Mouse (Mus musculus): Measurements from ENCODE around the gene Slc25a21. TPM values are rescaled to one million over a fixed set of nuclear protein-coding genes. Genes with fewer than 3 reads are reported as not detected.

Gene Slc25a21
- total RNA-seq, 1 experiment from 2014 or later: not detected

DNA sequence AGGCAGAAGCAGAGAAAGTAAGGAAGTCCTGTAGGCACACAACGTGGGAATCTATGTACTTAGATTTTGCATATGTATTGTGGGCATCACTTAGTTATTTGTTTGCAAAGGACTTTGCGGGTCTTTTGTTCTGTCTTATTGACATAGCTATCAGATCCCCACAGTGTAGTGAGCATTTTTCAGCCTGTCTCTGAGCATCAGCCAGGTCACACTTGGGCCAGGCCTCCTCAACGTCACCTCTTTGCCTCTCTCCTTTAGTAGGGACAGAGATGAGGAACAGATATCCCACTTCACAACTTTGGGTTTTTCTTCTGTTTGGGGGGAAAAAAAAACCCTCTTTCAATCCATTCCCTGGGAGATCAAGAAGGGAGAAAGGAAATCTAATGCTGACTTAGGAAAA lies 497.9 kb downstream of the Slc25a21 start:
- no peak for ATAC-seq (ENCODE audit: extremely low read depth, insufficient number of reproducible peaks, low FRiP score, poor library complexity, severe bottlenecking)

DNA sequence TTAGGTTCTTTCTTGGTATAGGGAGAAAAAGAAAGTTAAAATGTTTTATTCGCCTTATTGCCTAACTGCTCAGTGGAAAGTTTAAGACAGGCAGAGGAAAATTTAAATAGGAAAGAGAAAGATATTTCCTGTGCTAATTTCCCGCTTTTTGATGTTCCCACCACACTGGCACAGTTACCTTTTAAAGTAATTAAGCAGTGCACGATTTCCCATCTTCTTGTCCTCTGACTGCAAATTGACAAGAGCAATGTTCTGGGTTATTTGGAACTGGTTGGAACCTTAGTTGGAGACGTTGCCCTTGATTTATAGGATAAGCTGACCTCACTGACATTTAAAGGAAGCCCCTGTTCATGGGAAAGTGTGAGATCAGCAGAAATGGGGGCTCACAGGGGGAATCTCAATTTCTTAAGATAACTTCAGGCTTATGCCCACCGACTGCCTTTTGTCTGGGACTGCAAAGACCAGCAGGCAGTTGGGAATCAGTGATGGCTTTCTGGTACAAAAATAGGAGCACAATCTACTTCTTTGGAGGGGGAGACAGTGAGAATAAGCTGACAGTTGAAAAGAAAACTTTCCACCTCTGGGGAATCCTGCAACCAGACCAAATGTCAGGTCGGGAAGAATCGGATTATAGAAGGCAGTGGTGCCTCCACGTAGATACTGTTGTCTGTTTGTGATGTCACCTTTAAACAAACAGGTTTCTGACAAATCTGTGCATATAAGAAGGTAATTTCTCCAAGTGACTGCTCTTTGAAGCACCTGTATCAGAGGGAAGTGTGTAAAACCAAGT lies 498.9 kb downstream of the Slc25a21 start:
- no peak for ATAC-seq (ENCODE audit: extremely low read depth, insufficient number of reproducible peaks, low FRiP score, poor library complexity, severe bottlenecking)

GRCm38 (mm10) chr12:56697785-56698184 lies 499.5 kb downstream of the Slc25a21 start:
- no peak for ATAC-seq (ENCODE audit: extremely low read depth, insufficient number of reproducible peaks, low FRiP score, poor library complexity, severe bottlenecking)

GRCm38 (mm10) chr12:56697011-56697740 lies 500.1 kb downstream of the Slc25a21 start:
- ATAC-seq (ENCODE audit: extremely low read depth, insufficient number of reproducible peaks, low FRiP score, poor library complexity, severe bottlenecking): no peak

GRCm38 (mm10) chr12:56696174-56697010 lies 500.9 kb downstream of the Slc25a21 start:
- no peak for ATAC-seq (ENCODE audit: extremely low read depth, insufficient number of reproducible peaks, low FRiP score, poor library complexity, severe bottlenecking)

- ATAC-seq (ENCODE audit: extremely low read depth, insufficient number of reproducible peaks, low FRiP score, poor library complexity, severe bottlenecking): no peak
These were observed 501.7 kb downstream of the Slc25a21 start for GRCm38 (mm10) chr12:56695358-56696173.

DNA sequence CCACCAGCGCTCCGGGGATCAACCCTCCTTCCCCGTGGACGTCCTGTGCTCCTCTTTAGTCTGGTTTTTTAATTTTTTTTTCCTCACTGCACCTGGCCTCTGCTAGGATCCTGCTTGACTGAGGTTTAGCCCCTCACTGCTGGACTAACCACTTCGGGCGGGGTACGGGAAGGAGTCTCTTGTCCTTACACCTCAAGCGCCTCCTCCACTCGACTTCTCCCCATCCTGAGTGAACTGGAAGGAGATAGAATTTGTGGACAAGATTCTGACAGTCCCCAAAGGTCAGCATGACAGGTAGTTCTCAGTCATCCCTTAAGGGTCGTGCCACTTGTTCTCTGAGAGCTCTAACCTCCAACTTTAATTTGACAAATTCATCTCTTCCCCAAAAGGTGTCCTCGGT lies 502.3 kb downstream of the Slc25a21 start:
- no peak for ATAC-seq (ENCODE audit: extremely low read depth, insufficient number of reproducible peaks, low FRiP score, poor library complexity, severe bottlenecking)

- no peak for ATAC-seq (ENCODE audit: extremely low read depth, insufficient number of reproducible peaks, low FRiP score, poor library complexity, severe bottlenecking)
These were observed 502.9 kb downstream of the Slc25a21 start for GRCm38 (mm10) chr12:56694361-56694760.

- no peak for ATAC-seq (ENCODE audit: extremely low read depth, insufficient number of reproducible peaks, low FRiP score, poor library complexity, severe bottlenecking)
These were observed 503.7 kb downstream of the Slc25a21 start for GRCm38 (mm10) chr12:56693411-56694098.

DNA sequence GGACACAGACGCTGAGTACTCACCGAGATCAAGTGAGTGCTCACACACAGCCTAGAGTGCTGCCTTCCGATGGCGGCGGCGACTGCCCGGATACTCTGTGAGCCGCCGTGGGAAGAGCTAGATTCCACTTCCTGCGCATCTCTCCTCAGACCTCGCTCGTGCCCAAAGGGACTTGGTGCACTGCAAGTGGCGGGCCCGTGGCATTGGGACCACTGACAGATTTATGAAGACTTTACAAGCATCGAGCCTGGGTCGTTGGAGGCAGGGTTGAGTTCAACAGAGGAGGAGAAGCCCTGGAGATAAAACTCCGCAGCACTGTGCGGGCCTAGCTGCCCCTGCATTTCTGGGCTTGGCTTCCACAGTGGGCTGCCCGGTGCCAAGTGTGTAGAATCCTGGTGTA lies 504.7 kb downstream of the Slc25a21 start:
- ATAC-seq (ENCODE audit: extremely low read depth, insufficient number of reproducible peaks, low FRiP score, poor library complexity, severe bottlenecking): no peak

GRCm38 (mm10) chr12:56691427-56692079 lies 505.7 kb downstream of the Slc25a21 start, which contains the start of gene Pax9:
Pax9 (plus strand) TSS chr12:56691767.
- no peak for ATAC-seq (ENCODE audit: extremely low read depth, insufficient number of reproducible peaks, low FRiP score, poor library complexity, severe bottlenecking)

GRCm38 (mm10) chr12:56691001-56691400 lies 506.3 kb downstream of the Slc25a21 start:
- ATAC-seq (ENCODE audit: extremely low read depth, insufficient number of reproducible peaks, low FRiP score, poor library complexity, severe bottlenecking): no peak

GRCm38 (mm10) chr12:56690366-56690765 lies 506.9 kb downstream of the Slc25a21 start:
- no peak for ATAC-seq (ENCODE audit: extremely low read depth, insufficient number of reproducible peaks, low FRiP score, poor library complexity, severe bottlenecking)

DNA sequence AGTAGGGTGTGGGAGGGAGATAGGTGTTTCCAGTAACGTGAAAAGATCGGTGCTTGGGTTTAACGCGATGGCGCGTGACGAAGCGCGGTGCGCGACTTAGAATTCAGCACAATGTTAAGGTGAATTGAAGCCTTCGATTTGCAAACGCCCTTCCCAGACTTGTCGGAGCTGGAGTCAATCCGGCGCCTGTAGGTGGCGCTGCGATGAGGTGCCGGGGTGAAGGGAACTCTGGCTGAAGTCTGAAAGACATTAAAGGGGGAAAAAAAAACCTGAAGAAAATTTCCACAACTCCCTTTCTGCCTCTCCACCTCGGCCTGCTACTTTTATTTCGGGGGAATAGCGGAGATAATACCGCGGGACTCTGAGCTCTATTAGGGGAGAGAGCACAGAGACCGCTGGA lies 507.5 kb downstream of the Slc25a21 start:
- ATAC-seq (ENCODE audit: extremely low read depth, insufficient number of reproducible peaks, low FRiP score, poor library complexity, severe bottlenecking): no peak

DNA sequence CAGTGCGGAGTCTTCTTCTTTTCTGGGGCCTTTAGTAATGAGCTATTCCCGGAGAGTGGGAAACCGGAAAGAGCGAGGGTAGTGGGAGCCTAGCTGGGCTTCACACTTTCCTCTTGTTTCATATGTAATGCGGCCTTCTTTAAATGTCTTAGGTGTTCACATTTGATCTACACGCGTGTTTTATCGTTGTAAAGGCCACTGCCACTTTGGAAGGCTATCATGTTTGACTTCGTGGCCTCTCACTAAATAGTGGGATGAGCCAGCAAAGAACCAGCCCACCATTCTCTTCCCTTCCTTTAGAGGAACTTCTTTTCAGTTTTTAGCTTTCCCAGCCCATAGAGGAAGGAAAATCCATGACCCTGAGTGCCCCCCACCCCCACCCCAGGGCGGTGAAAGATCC lies 507.9 kb downstream of the Slc25a21 start:
- ATAC-seq (ENCODE audit: extremely low read depth, insufficient number of reproducible peaks, low FRiP score, poor library complexity, severe bottlenecking): no peak

DNA sequence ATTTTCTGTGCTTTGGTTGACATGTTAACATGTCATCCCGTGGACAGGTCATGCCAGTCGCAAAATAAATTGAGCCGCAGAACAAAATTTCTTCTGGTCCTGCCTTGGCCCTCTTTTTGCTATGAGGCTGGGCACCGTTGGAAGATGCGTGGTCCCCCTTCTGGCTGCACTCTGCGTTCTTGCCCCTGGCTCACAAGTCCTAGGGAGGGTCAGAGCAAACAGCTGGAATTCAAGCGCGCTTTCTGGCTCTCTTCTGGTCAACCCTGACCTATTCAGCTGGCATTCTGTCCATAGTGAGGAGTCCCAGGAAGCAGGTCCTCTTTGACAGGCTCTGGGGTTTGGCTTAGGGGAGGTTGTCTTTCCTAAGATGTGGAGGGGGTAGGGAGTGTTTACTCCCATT lies 508.4 kb downstream of the Slc25a21 start:
- ATAC-seq (ENCODE audit: extremely low read depth, insufficient number of reproducible peaks, low FRiP score, poor library complexity, severe bottlenecking): no peak

- ATAC-seq (ENCODE audit: extremely low read depth, insufficient number of reproducible peaks, low FRiP score, poor library complexity, severe bottlenecking): no peak
These were observed 508.8 kb downstream of the Slc25a21 start for GRCm38 (mm10) chr12:56688482-56688840.

Data from neutrophil, adult 5-6 weeks (primary cell).